Mouse (Mus musculus) hindbrain, embryonic 11.5 days (tissue): Measurements from ENCODE around the gene Angptl8. TPM values are rescaled to one million over a fixed set of nuclear protein-coding genes. Genes with fewer than 3 reads are reported as not detected.

Experiments
- ATAC-seq: fragments of 200-750 bp; cut with Nextera tagmentation; 2 replicates; pipeline ENCODE4 v1.8.0; 2017; ENCODE audit warnings: mild to moderate bottlenecking, moderate TSS enrichment, moderate library complexity; ENCODE audit not compliant: low FRiP score
- DNase-seq: peaks from one replicate; pipeline ENCODE4 v3.0.0-alpha.2; 2015; ENCODE audit warnings: low spot score
- H3K27ac ChIP-seq: fragments of 300-500 bp; sonication (generic); 2 replicates; pipeline ENCODE4 v1.5.1; 2014; ENCODE audit warnings: mild to moderate bottlenecking, low read depth, low read length
- H3K27me3 ChIP-seq: fragments of 300-500 bp; sonication (generic); 2 replicates; pipeline ENCODE4 v1.6.1; 2014; ENCODE audit warnings: mild to moderate bottlenecking, low read length, moderate library complexity, mixed read lengths; ENCODE audit not compliant: control insufficient read depth, insufficient read depth
- H3K36me3 ChIP-seq: fragments of 300-500 bp; sonication (generic); 2 replicates; pipeline ENCODE4 v1.6.1; 2014; ENCODE audit warnings: mild to moderate bottlenecking, low read length, moderate library complexity, mixed read lengths; ENCODE audit not compliant: control insufficient read depth, insufficient read depth
- H3K4me1 ChIP-seq: fragments of 300-500 bp; sonication (generic); replicated peaks from 2 replicates; pipeline ENCODE4 v1.6.1; 2014; ENCODE audit warnings: low read length, mixed read lengths; ENCODE audit not compliant: control insufficient read depth, insufficient read depth
- H3K4me2 ChIP-seq: fragments of 300-500 bp; sonication (generic); replicated peaks from 2 replicates; pipeline ENCODE4 v1.6.1; 2014; ENCODE audit warnings: mild to moderate bottlenecking, low read depth, low read length
- H3K4me3 ChIP-seq: fragments of 300-500 bp; sonication (generic); 2 replicates; pipeline ENCODE4 v1.5.1; 2014; ENCODE audit warnings: low read depth, low read length
- H3K9ac ChIP-seq: fragments of 300-500 bp; sonication (generic); 2 replicates; pipeline ENCODE4 v1.6.1; 2014; ENCODE audit warnings: low read depth, low read length
- H3K9me3 ChIP-seq: fragments of 300-500 bp; sonication (generic); 2 replicates; pipeline ENCODE4 v1.6.1; 2016; ENCODE audit warnings: low read length; ENCODE audit not compliant: control insufficient read depth
- WGBS: fragments of 180-500 bp; shearing (Covaris S2); extraction: QIAGEN DNeasy Blood & Tissue Kit; methylation state at CpG from one replicate; pipeline ENCODE4 v1.1.7; 2014; 5-methylcytosine and 5-hydroxymethylcytosine counted together
- polyA plus RNA-seq: library from polyadenylated mRNA; unstranded; fragments of >200 nt; fragmentation: Nextera tagmentation; extraction: Ambion mirVana; gene quantifications from 2 replicates; pipeline ENCODE4 v1.2.1, GENCODE M21; 2014

Angptl8 gene
- polyA plus RNA-seq, 1 experiment from 2014 or later, result 0.74 TPM

DNA sequence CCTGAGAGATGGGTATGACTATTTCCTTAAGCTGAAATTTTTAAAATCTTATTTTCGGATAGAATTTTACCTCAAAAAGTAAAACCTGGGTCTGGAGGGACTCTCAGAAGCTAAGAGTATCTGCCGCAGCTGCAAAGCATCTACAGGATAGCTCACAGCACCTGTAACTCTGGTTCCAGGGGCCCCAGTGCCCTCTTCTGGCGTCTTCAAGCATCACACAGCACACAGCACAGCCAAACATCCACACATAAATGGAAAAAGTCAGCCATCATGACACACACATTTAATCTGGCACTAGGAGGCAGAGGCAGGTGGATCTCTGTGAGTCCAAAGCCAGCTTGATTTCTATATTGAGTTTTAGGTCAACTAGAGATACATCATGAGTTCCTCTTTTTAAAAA is 41.3 kb downstream of the Angptl8 start:
- H3K9ac ChIP-seq, result no peak overlapping the region
- 66% methylated on average over 3 of the region's 3 CpGs for WGBS
- DNase-seq (no peak), ATAC-seq (no peak)
- no peak overlapping the region for H3K4me2 ChIP-seq
- H3K9me3 ChIP-seq, result no peaks in the 10 kb centered on the region
- no peaks in the 10 kb centered on the region for H3K4me1 ChIP-seq
- no peak overlapping the region for H3K4me3 ChIP-seq
- no peaks in the 10 kb centered on the region for H3K27me3 ChIP-seq
- H3K27ac ChIP-seq, result no peak overlapping the region
- H3K36me3 ChIP-seq, result no peaks in the 10 kb centered on the region

Other genes with a start within 250 kb of the Angptl8 start
- 53.9 and 61.7 TPM in 2 replicates for gene Timm29, start 242.8 kb upstream of the Angptl8 start, polyA plus RNA-seq
- gene Yipf2, start 242.7 kb upstream of the Angptl8 start, polyA plus RNA-seq, result 16.0 and 16.9 TPM in 2 replicates
- 142 and 146 TPM in 2 replicates for gene Smarca4, start 219.3 kb upstream of the Angptl8 start, polyA plus RNA-seq
- gene Ldlr, start 112.0 kb upstream of the Angptl8 start, polyA plus RNA-seq, result 17.9 and 22.0 TPM in 2 replicates
- 94.3 and 101 TPM in 2 replicates for gene Spc24, start 75.2 kb upstream of the Angptl8 start, polyA plus RNA-seq
- 4.1 and 4.7 TPM in 2 replicates for gene Kank2, start 36.8 kb upstream of the Angptl8 start, polyA plus RNA-seq
- gene Dock6, start 17.1 kb downstream of the Angptl8 start, polyA plus RNA-seq, result 16.3 and 21.4 TPM in 2 replicates
- 8.6 and 9.5 TPM in 2 replicates for gene Rab3d, start 82.7 kb downstream of the Angptl8 start, polyA plus RNA-seq
- gene Ccdc159, start 92.0 kb downstream of the Angptl8 start, polyA plus RNA-seq, result 3.3 and 3.9 TPM in 2 replicates
- gene Tmem205, start 92.0 kb downstream of the Angptl8 start, polyA plus RNA-seq, result 34.7 and 39.3 TPM in 2 replicates
- 21.0 and 22.3 TPM in 2 replicates for gene Plppr2, start 101.5 kb downstream of the Angptl8 start, polyA plus RNA-seq
- 14.6 and 20.4 TPM in 2 replicates for gene Swsap1, start 120.2 kb downstream of the Angptl8 start, polyA plus RNA-seq
- gene Epor, start 128.0 kb downstream of the Angptl8 start, polyA plus RNA-seq, result 4.2 and 5.2 TPM in 2 replicates
- 2.0 and 2.1 TPM in 2 replicates for gene Rgl3, start 153.9 kb downstream of the Angptl8 start, polyA plus RNA-seq
- 5.5 and 5.7 TPM in 2 replicates for gene Ccdc151, start 167.1 kb downstream of the Angptl8 start, polyA plus RNA-seq
- gene Prkcsh, start 167.3 kb downstream of the Angptl8 start, polyA plus RNA-seq, result 84.6 TPM in 2 replicates
- 72.9 and 85.2 TPM in 2 replicates for gene Elavl3, start 216.5 kb downstream of the Angptl8 start, polyA plus RNA-seq
- gene Gm49318, start 235.7 kb downstream of the Angptl8 start, polyA plus RNA-seq, result 0.56 TPM in 1 of 2 replicates, not detected in the other
- gene Zfp653, start 235.9 kb downstream of the Angptl8 start, polyA plus RNA-seq, result 8.1 and 9.2 TPM in 2 replicates
- 32.4 and 38.4 TPM in 2 replicates for gene Ecsit, start 249.9 kb downstream of the Angptl8 start, polyA plus RNA-seq